Comparison of ENCODE assay signal across 9 mouse cellular contexts in the genomic region with DNA sequence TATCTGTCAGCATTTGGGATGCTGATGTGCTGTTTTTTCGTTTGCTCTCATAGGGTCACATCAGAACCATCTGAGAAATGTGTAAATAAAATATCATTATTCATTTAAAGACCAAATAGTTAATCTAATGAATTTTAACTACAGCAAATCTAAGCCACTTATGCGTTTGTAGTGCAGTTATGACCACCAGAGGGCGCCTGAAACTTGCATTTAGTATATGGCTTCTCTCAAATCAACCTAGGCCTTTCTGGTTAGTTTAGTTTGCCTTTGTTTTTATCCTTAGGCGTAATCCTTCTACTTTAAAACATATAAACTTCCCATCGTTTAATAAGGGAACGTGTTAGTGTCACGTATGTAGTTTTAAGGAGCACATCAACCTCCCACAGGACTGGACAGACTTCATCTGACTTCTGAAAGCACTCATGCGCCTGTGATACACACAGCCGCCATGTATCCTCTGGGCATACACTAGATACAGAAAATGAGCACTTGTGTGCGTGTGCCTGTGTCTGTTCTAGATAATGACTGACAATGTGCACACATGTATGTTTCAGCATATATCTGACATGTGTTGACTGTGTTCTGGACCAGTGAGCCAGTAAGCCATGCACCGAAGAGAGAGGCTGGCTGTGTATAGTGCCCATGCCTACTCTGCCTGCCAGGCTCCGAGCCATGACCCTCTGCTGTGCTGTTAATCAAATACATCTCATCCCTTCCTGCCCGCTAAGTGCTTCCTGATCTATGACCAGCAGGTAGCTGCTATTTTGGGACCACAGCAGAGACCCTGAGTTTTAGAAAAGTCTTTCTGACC.
DNase-seq lines count a peak whose midpoint lies in the region; ATAC-seq and TF ChIP-seq lines count a peak whose summit lies in the region.
"Had no signal": no experiment of that assay in that cellular context is flagged by ENCODE, and none has a peak within 500 bp of the region (broad histone marks: within the 10 kb centered on the region; RNA-seq: fewer than 3 reads in every experiment).

No protein-coding gene starts in this region.

- ATAC-seq in kidney, embryonic 14.5 days (ENCODE audit: low FRiP score, low TSS enrichment) = no peak
- no peak for ATAC-seq in stomach, embryonic 15.5 days (ENCODE audit: insufficient read depth, low FRiP score, low read depth)

- TF ChIP-seq POLR2A in kidney, adult 2 months (IDR thresholded peaks at IDR 0.05; ENCODE audit: low read depth, low read length) = no peak

- no peak overlapping the region for H3K4me3 ChIP-seq in kidney, adult 2 months (ENCODE audit: insufficient read depth, low read depth, low read length)
- no peak overlapping the region for H3K4me3 ChIP-seq in kidney, embryonic 14.5 days (ENCODE audit: low read length)
- no peak overlapping the region for H3K4me3 ChIP-seq in stomach, embryonic 15.5 days (replicated peaks)
- H3K4me3 ChIP-seq: embryonic facial prominence, embryonic 12.5 days had no signal

- no peak overlapping the region for H3K9ac ChIP-seq in kidney, embryonic 14.5 days (ENCODE audit: low read depth, low read length)
- no peak overlapping the region for H3K9ac ChIP-seq in stomach, embryonic 15.5 days
- H3K9ac ChIP-seq: embryonic facial prominence, embryonic 12.5 days had no signal

- no peaks in the 10 kb centered on the region for H3K4me1 ChIP-seq in kidney, adult 2 months (ENCODE audit: control insufficient read depth, insufficient read depth, low read length)
- no peaks in the 10 kb centered on the region for H3K4me1 ChIP-seq in kidney, embryonic 14.5 days (ENCODE audit: control insufficient read depth, insufficient read depth, low read length)
- H3K4me1 ChIP-seq in stomach, embryonic 15.5 days = peaks cover 4% of the 10 kb centered on the region; the same call in 1 of the 2 replicates
- H3K4me1 ChIP-seq: embryonic facial prominence, embryonic 12.5 days had no signal

- no peaks in the 10 kb centered on the region for H3K27me3 ChIP-seq in kidney, adult 2 months (replicated peaks; ENCODE audit: control insufficient read depth, insufficient read depth, low read length)
- peaks cover 3% of the 10 kb centered on the region; the same call in 1 of the 2 replicates for H3K27me3 ChIP-seq in kidney, embryonic 14.5 days (ENCODE audit: control insufficient read depth, insufficient read depth, low read length)
- no peaks in the 10 kb centered on the region for H3K27me3 ChIP-seq in stomach, embryonic 15.5 days (replicated peaks)

- WGBS in kidney, adult 2 months = 51% methylated on average over 13 of the region's 13 CpGs
- 49% methylated on average over 13 of the region's 13 CpGs for WGBS in kidney, embryonic 14.5 days
- 37% methylated on average over 13 of the region's 13 CpGs for WGBS in stomach, embryonic 15.5 days

- TF ChIP-seq CTCF in kidney, adult 2 months (conservative IDR thresholded peaks at IDR 0.05; ENCODE audit: insufficient read depth, insufficient read length, low read depth, low read length) = no peak

- no peak overlapping the region for H3K27ac ChIP-seq in kidney, adult 2 months (ENCODE audit: insufficient read depth, low read depth, low read length)
- no peak overlapping the region for H3K27ac ChIP-seq in kidney, embryonic 14.5 days (ENCODE audit: low read depth, low read length)
- peak overlapping the region; percentile 70 for H3K27ac ChIP-seq in stomach, embryonic 15.5 days
- H3K27ac ChIP-seq: embryonic facial prominence, embryonic 12.5 days had no signal

- H3K36me3 ChIP-seq in kidney, adult 2 months (ENCODE audit: control insufficient read depth, insufficient read depth, low read length) = no peaks in the 10 kb centered on the region
- H3K36me3 ChIP-seq in kidney, embryonic 14.5 days (ENCODE audit: control insufficient read depth, insufficient read depth, low read length) = no peaks in the 10 kb centered on the region
- no peaks in the 10 kb centered on the region for H3K36me3 ChIP-seq in stomach, embryonic 15.5 days
- H3K36me3 ChIP-seq: embryonic facial prominence, embryonic 12.5 days had no signal

- DNase-seq in kidney, adult 2 months = peak; percentile 48
- peak; percentile 95 for DNase-seq in NIH3T3 (ENCODE audit: low read depth)
- peak; percentile 88 for DNase-seq in embryo, embryonic 10 days (ENCODE audit: low spot score)
- DNase-seq in heart, postnatal 10 days = peak; percentile 59 to 80
- DNase-seq in layer of hippocampus, adult 11-12 months (ENCODE audit: low spot score) = peak; percentile 79
- DNase-seq in lung, postnatal 36 days = peak; percentile 84

- H3K9me3 ChIP-seq in kidney, embryonic 14.5 days (ENCODE audit: control insufficient read depth, low read length) = no peaks in the 10 kb centered on the region
- no peaks in the 10 kb centered on the region for H3K9me3 ChIP-seq in stomach, embryonic 15.5 days
- H3K9me3 ChIP-seq: embryonic facial prominence, embryonic 12.5 days had no signal

- intact Hi-C loops in heart, postnatal 10 days (cut with DNase I) = loop anchor here (1.0 kb wide), 1 partner anchor 381 kb away; no protein-coding TSS in a partner anchor

- H3K4me2 ChIP-seq in kidney, embryonic 14.5 days (replicated peaks; ENCODE audit: low read depth, low read length) = no peak overlapping the region
- no peak overlapping the region for H3K4me2 ChIP-seq in stomach, embryonic 15.5 days
- H3K4me2 ChIP-seq: embryonic facial prominence, embryonic 12.5 days had no signal
